Mouse (Mus musculus): ENCODE results near the gene Ankrd11. TPM values are rescaled to one million over a fixed set of nuclear protein-coding genes. Genes with fewer than 3 reads are reported as not detected.

Ankrd11 gene
- polyA plus RNA-seq, 1 experiment, result 79.2 TPM

- peaks cover 55% of the 10 kb centered on the region for H3K4me1 ChIP-seq (ENCODE audit: control insufficient read depth, insufficient read depth, low read length)
- peak overlapping the region; percentile 45 for H3K27ac ChIP-seq (ENCODE audit: insufficient read depth, low read depth, low read length)
- TF ChIP-seq POLR2A (IDR thresholded peaks at IDR 0.05; ENCODE audit: borderline replicate concordance, low read depth, low read length), result no peak
- no peak for TF ChIP-seq CTCF (IDR thresholded peaks at IDR 0.05; ENCODE audit: low read depth, low read length)
- H3K4me3 ChIP-seq (ENCODE audit: insufficient read depth, low read length), result no peak overlapping the region
Measured at GRCm38 (mm10) chr8:122912150-122912549, 129.9 kb downstream of the Ankrd11 start.

- H3K4me3 ChIP-seq (ENCODE audit: insufficient read depth, low read length), result peak overlapping the region; percentile 28
- H3K4me1 ChIP-seq (ENCODE audit: control insufficient read depth, insufficient read depth, low read length), result peaks cover 35% of the 10 kb centered on the region
- TF ChIP-seq POLR2A (IDR thresholded peaks at IDR 0.05; ENCODE audit: borderline replicate concordance, low read depth, low read length) (no peak), CTCF (IDR thresholded peaks at IDR 0.05; ENCODE audit: low read depth, low read length) (peak; percentile 89)
- H3K27ac ChIP-seq (ENCODE audit: insufficient read depth, low read depth, low read length), result peak overlapping the region; percentile 71
Measured at GRCm38 (mm10) chr8:122906463-122907021, 135.5 kb downstream of the Ankrd11 start.

- no peak overlapping the region for H3K4me3 ChIP-seq (ENCODE audit: insufficient read depth, low read length)
- TF ChIP-seq POLR2A (IDR thresholded peaks at IDR 0.05; ENCODE audit: borderline replicate concordance, low read depth, low read length) (no peak), CTCF (IDR thresholded peaks at IDR 0.05; ENCODE audit: low read depth, low read length) (no peak)
- H3K27ac ChIP-seq (ENCODE audit: insufficient read depth, low read depth, low read length), result no peak overlapping the region
- H3K4me1 ChIP-seq (ENCODE audit: control insufficient read depth, insufficient read depth, low read length), result peaks cover 32% of the 10 kb centered on the region
Measured at GRCm38 (mm10) chr8:122905346-122905745, 136.7 kb downstream of the Ankrd11 start.

- no peak overlapping the region for H3K4me3 ChIP-seq (ENCODE audit: insufficient read depth, low read length)
- no peak for TF ChIP-seq CTCF (IDR thresholded peaks at IDR 0.05; ENCODE audit: low read depth, low read length)
- no peak for TF ChIP-seq POLR2A (IDR thresholded peaks at IDR 0.05; ENCODE audit: borderline replicate concordance, low read depth, low read length)
- H3K4me1 ChIP-seq (ENCODE audit: control insufficient read depth, insufficient read depth, low read length), result peaks cover 32% of the 10 kb centered on the region
- no peak overlapping the region for H3K27ac ChIP-seq (ENCODE audit: insufficient read depth, low read depth, low read length)
Measured at GRCm38 (mm10) chr8:122904496-122904895, 137.6 kb downstream of the Ankrd11 start.

GRCm38 (mm10) chr8:122903002-122903401 is 139.1 kb downstream of the Ankrd11 start:
- H3K4me1 ChIP-seq (ENCODE audit: control insufficient read depth, insufficient read depth, low read length), result peaks cover 39% of the 10 kb centered on the region
- no peak overlapping the region for H3K4me3 ChIP-seq (ENCODE audit: insufficient read depth, low read length)
- no peak for TF ChIP-seq CTCF (IDR thresholded peaks at IDR 0.05; ENCODE audit: low read depth, low read length)
- no peak for TF ChIP-seq POLR2A (IDR thresholded peaks at IDR 0.05; ENCODE audit: borderline replicate concordance, low read depth, low read length)
- no peak overlapping the region for H3K27ac ChIP-seq (ENCODE audit: insufficient read depth, low read depth, low read length)

- Histone ChIP-seq H3K4me3 (ENCODE audit: insufficient read depth, low read length) (no peak overlapping the region), H3K27ac (ENCODE audit: insufficient read depth, low read depth, low read length) (no peak overlapping the region), H3K4me1 (ENCODE audit: control insufficient read depth, insufficient read depth, low read length) (peaks cover 35% of the 10 kb centered on the region)
- TF ChIP-seq POLR2A (IDR thresholded peaks at IDR 0.05; ENCODE audit: borderline replicate concordance, low read depth, low read length), result no peak
- no peak for TF ChIP-seq CTCF (IDR thresholded peaks at IDR 0.05; ENCODE audit: low read depth, low read length)
Measured at GRCm38 (mm10) chr8:122902581-122902980, 139.5 kb downstream of the Ankrd11 start.

GRCm38 (mm10) chr8:122901892-122902515 is 140.1 kb downstream of the Ankrd11 start:
- Histone ChIP-seq H3K27ac (ENCODE audit: insufficient read depth, low read depth, low read length) (no peak overlapping the region), H3K4me3 (ENCODE audit: insufficient read depth, low read length) (no peak overlapping the region), H3K4me1 (ENCODE audit: control insufficient read depth, insufficient read depth, low read length) (peaks cover 30% of the 10 kb centered on the region)
- TF ChIP-seq POLR2A (IDR thresholded peaks at IDR 0.05; ENCODE audit: borderline replicate concordance, low read depth, low read length) (no peak), CTCF (IDR thresholded peaks at IDR 0.05; ENCODE audit: low read depth, low read length) (no peak)

- Histone ChIP-seq H3K4me1 (ENCODE audit: control insufficient read depth, insufficient read depth, low read length) (peaks cover 27% of the 10 kb centered on the region), H3K27ac (ENCODE audit: insufficient read depth, low read depth, low read length) (no peak overlapping the region), H3K4me3 (ENCODE audit: insufficient read depth, low read length) (no peak overlapping the region)
- TF ChIP-seq CTCF (IDR thresholded peaks at IDR 0.05; ENCODE audit: low read depth, low read length) (no peak), POLR2A (IDR thresholded peaks at IDR 0.05; ENCODE audit: borderline replicate concordance, low read depth, low read length) (no peak)
Measured at GRCm38 (mm10) chr8:122901476-122901875, 140.6 kb downstream of the Ankrd11 start.

- Histone ChIP-seq H3K4me3 (ENCODE audit: insufficient read depth, low read length) (no peak overlapping the region), H3K27ac (ENCODE audit: insufficient read depth, low read depth, low read length) (no peak overlapping the region), H3K4me1 (ENCODE audit: control insufficient read depth, insufficient read depth, low read length) (peaks cover 10% of the 10 kb centered on the region; the same call in 1 of the 2 replicates)
- TF ChIP-seq CTCF (IDR thresholded peaks at IDR 0.05; ENCODE audit: low read depth, low read length) (no peak), POLR2A (IDR thresholded peaks at IDR 0.05; ENCODE audit: borderline replicate concordance, low read depth, low read length) (no peak)
Measured at GRCm38 (mm10) chr8:122899085-122899484, 143.0 kb downstream of the Ankrd11 start.

GRCm38 (mm10) chr8:122898473-122898872 is 143.6 kb downstream of the Ankrd11 start:
- TF ChIP-seq CTCF (IDR thresholded peaks at IDR 0.05; ENCODE audit: low read depth, low read length) (no peak), POLR2A (IDR thresholded peaks at IDR 0.05; ENCODE audit: borderline replicate concordance, low read depth, low read length) (no peak)
- H3K27ac ChIP-seq (ENCODE audit: insufficient read depth, low read depth, low read length), result peak overlapping the region; percentile 22; the same call in 1 of the 2 replicates
- no peak overlapping the region for H3K4me3 ChIP-seq (ENCODE audit: insufficient read depth, low read length)
- H3K4me1 ChIP-seq (ENCODE audit: control insufficient read depth, insufficient read depth, low read length), result peaks cover 10% of the 10 kb centered on the region; the same call in 1 of the 2 replicates
